Mouse (Mus musculus): ENCODE measurements around the gene Tmem120b.

DNA sequence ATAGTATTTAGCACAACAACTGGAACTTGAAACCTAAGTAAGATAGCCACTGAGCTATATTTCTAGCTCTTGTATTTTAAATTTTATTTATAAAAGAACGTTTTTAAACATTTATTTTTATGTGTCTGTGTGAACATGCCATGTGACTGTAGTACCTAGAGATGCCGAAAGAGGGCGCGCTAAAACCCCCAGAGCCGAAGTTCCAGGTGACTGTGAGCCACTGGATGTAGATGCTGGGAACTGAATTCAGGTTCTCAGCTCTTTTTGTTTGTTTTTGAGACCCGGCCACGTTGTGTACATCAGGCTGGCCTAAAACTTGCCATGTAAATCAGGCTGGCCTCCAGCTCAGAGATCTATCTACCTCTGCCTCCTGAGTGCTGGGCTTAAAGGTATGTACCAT lies 24.4 kb upstream of the Tmem120b start:
- TF ChIP-seq POLR2A (IDR thresholded peaks at IDR 0.05; ENCODE audit: low read depth, low read length) (no peak), CTCF (conservative IDR thresholded peaks at IDR 0.05; ENCODE audit: insufficient read depth, insufficient read length, low read depth, low read length) (peak; percentile 60)
